In the genomic region with DNA sequence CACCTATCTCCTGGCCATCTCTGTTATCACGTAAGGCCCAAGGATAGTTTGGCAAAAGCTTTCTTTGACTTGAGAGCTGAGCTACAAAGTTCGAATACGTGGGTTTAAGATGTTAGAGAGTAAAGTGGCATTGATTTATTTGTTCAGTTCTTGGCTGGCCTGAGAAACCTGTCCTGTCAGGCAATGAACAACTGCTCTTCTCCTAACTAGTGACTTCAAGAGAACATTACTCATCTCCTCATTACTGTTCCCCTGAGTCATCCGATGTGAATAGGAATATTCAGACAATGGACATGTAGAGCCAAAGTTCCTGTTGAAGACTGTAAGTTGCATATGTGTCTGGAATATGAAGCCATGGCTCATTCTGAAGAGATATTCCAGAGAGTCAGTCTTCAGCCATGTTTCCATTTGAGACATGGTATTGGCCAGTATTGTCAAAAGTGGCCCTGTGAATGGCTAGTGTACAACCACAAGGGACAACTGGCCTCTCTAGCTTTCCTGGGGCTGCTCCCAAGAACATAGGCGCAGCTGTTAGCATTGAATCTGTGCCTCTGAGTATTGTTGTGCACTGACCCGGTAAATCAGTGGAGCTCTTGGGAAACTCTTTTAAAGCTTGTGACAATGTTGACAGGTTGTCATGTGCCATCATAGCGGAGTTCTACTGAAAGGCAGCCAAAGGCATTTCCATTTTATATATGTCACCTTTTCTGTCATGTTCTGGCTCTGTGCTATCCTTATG, we compare ENCODE assay signal across 19 mouse cellular contexts.
DNase-seq lines count a peak whose midpoint lies in the region; ATAC-seq and TF ChIP-seq lines count a peak whose summit lies in the region.
"Had no signal": no experiment of that assay in that cellular context is flagged by ENCODE, and none has a peak within 500 bp of the region (broad histone marks: within the 10 kb centered on the region; RNA-seq: fewer than 3 reads in every experiment).

No protein-coding gene starts in this region.

- H3K9ac ChIP-seq in hindbrain, postnatal 0 days (replicated peaks; ENCODE audit: low read length): no peak overlapping the region
- no peak overlapping the region for H3K9ac ChIP-seq in stomach, embryonic 16.5 days (ENCODE audit: low read length)
- H3K9ac ChIP-seq in stomach, postnatal 0 days (ENCODE audit: low read length): no peak overlapping the region
- H3K9ac ChIP-seq: forebrain, embryonic 12.5 days; hindbrain, embryonic 15.5 days; midbrain, embryonic 12.5 days had no signal

- WGBS in hindbrain, embryonic 10.5 days: 73% methylated on average over 7 of the region's 7 CpGs
- WGBS in hindbrain, postnatal 0 days: 66% methylated on average over 7 of the region's 7 CpGs
- 70% methylated on average over 7 of the region's 7 CpGs for WGBS in stomach, embryonic 16.5 days
- 65% methylated on average over 7 of the region's 7 CpGs for WGBS in stomach, postnatal 0 days

- no peak overlapping the region for H3K4me3 ChIP-seq in hindbrain, embryonic 10.5 days
- H3K4me3 ChIP-seq in hindbrain, postnatal 0 days (ENCODE audit: low read length): no peak overlapping the region
- H3K4me3 ChIP-seq in stomach, embryonic 16.5 days (replicated peaks; ENCODE audit: low read length): no peak overlapping the region
- H3K4me3 ChIP-seq in stomach, postnatal 0 days (ENCODE audit: low read depth, low read length): no peak overlapping the region
- H3K4me3 ChIP-seq: forebrain, embryonic 12.5 days; hindbrain, embryonic 15.5 days; midbrain, embryonic 12.5 days had no signal

- peaks cover 40% of the 10 kb centered on the region for H3K4me1 ChIP-seq in hindbrain, embryonic 10.5 days (replicated peaks)
- H3K4me1 ChIP-seq in hindbrain, postnatal 0 days (ENCODE audit: insufficient read depth, low read length): peaks cover 4% of the 10 kb centered on the region; the same call in 1 of the 2 replicates
- H3K4me1 ChIP-seq in stomach, embryonic 16.5 days (ENCODE audit: control insufficient read depth, insufficient read depth, low read length): peaks cover 14% of the 10 kb centered on the region; the same call in 1 of the 2 replicates
- H3K4me1 ChIP-seq in stomach, postnatal 0 days (replicated peaks; ENCODE audit: control insufficient read depth, insufficient read depth): no peaks in the 10 kb centered on the region
- H3K4me1 ChIP-seq: hindbrain, embryonic 15.5 days had no signal

- peak; percentile 45 for DNase-seq in embryo, embryonic 10 days (ENCODE audit: low spot score)
- no peak for DNase-seq in embryo, embryonic 11 days
- DNase-seq in hindbrain, embryonic 10.5 days (ENCODE audit: low spot score): peak; percentile 23
- no peak for DNase-seq in hindbrain, postnatal 0 days (ENCODE audit: low spot score)
- DNase-seq in stomach, postnatal 0 days (ENCODE audit: low spot score): no peak
- no peak for DNase-seq in urinary bladder, postnatal 10 days (ENCODE audit: low spot score)
- DNase-seq in gastrocnemius, postnatal 25 days: no peak
- DNase-seq: cerebellum, adult 18-20 months; cerebellum, postnatal 14 days; kidney, postnatal 25 days; layer of hippocampus, postnatal 36 days; thymus, postnatal 14 days had no signal

- H3K36me3 ChIP-seq in hindbrain, embryonic 10.5 days: no peaks in the 10 kb centered on the region
- H3K36me3 ChIP-seq in hindbrain, postnatal 0 days (ENCODE audit: insufficient read depth, low read length): no peaks in the 10 kb centered on the region
- no peaks in the 10 kb centered on the region for H3K36me3 ChIP-seq in stomach, embryonic 16.5 days (ENCODE audit: control insufficient read depth, insufficient read depth, low read length)
- H3K36me3 ChIP-seq in stomach, postnatal 0 days (ENCODE audit: control insufficient read depth, insufficient read depth, low read length): no peaks in the 10 kb centered on the region
- H3K36me3 ChIP-seq: forebrain, embryonic 12.5 days; hindbrain, embryonic 15.5 days; midbrain, embryonic 12.5 days had no signal

- no peak for TF ChIP-seq EP300 in stomach, postnatal 0 days (optimal IDR thresholded peaks at IDR 0.05)

- ATAC-seq in hindbrain, postnatal 0 days: no peak; the same call in 1 of the 2 replicates
- no peak for ATAC-seq in stomach, embryonic 16.5 days (ENCODE audit: insufficient read depth, low FRiP score)
- no peak for ATAC-seq in stomach, postnatal 0 days (ENCODE audit: low FRiP score, low TSS enrichment)
- ATAC-seq: CD4-positive, CD25-positive, alpha-beta regulatory T cell, adult 4 months; intestine, embryonic 16.5 days had no signal

- no peaks in the 10 kb centered on the region for H3K9me3 ChIP-seq in hindbrain, embryonic 10.5 days
- no peaks in the 10 kb centered on the region for H3K9me3 ChIP-seq in hindbrain, postnatal 0 days (ENCODE audit: low read length)
- no peaks in the 10 kb centered on the region for H3K9me3 ChIP-seq in stomach, embryonic 16.5 days (replicated peaks; ENCODE audit: control insufficient read depth, low read length)
- no peaks in the 10 kb centered on the region for H3K9me3 ChIP-seq in stomach, postnatal 0 days (ENCODE audit: control insufficient read depth, low read length)
- H3K9me3 ChIP-seq: forebrain, embryonic 12.5 days; hindbrain, embryonic 15.5 days; midbrain, embryonic 12.5 days had no signal

- H3K27ac ChIP-seq in hindbrain, embryonic 10.5 days: peak overlapping the region; percentile 60
- no peak overlapping the region for H3K27ac ChIP-seq in hindbrain, postnatal 0 days
- H3K27ac ChIP-seq in stomach, embryonic 16.5 days (ENCODE audit: low read length): peak overlapping the region; percentile 34; the same call in 1 of the 2 replicates
- H3K27ac ChIP-seq in stomach, postnatal 0 days (replicated peaks): no peak overlapping the region
- H3K27ac ChIP-seq: forebrain, embryonic 12.5 days; hindbrain, embryonic 15.5 days; midbrain, embryonic 12.5 days had no signal

- H3K4me2 ChIP-seq in hindbrain, postnatal 0 days (ENCODE audit: low read depth, low read length): no peak overlapping the region
- no peak overlapping the region for H3K4me2 ChIP-seq in stomach, embryonic 16.5 days (ENCODE audit: low read depth, low read length)
- no peak overlapping the region for H3K4me2 ChIP-seq in stomach, postnatal 0 days (replicated peaks; ENCODE audit: low read depth)
- H3K4me2 ChIP-seq: forebrain, embryonic 12.5 days; heart, embryonic 11.5 days; hindbrain, embryonic 15.5 days; midbrain, embryonic 12.5 days had no signal

- H3K27me3 ChIP-seq in hindbrain, embryonic 10.5 days (ENCODE audit: insufficient read depth, poor library complexity, severe bottlenecking): no peaks in the 10 kb centered on the region
- H3K27me3 ChIP-seq in hindbrain, postnatal 0 days (ENCODE audit: insufficient read depth, low read length): no peaks in the 10 kb centered on the region
- H3K27me3 ChIP-seq in stomach, embryonic 16.5 days (ENCODE audit: control insufficient read depth, insufficient read depth, low read length): no peaks in the 10 kb centered on the region
- no peaks in the 10 kb centered on the region for H3K27me3 ChIP-seq in stomach, postnatal 0 days (ENCODE audit: control insufficient read depth, insufficient read depth, low read length)
- H3K27me3 ChIP-seq: forebrain, embryonic 12.5 days; hindbrain, embryonic 15.5 days; midbrain, embryonic 12.5 days had no signal

- no peak for TF ChIP-seq CTCF in hindbrain, postnatal 0 days (IDR thresholded peaks at IDR 0.05; ENCODE audit: low read depth)
- TF ChIP-seq CTCF in stomach, postnatal 0 days (IDR thresholded peaks at IDR 0.05; ENCODE audit: low read depth): no peak

Comparison
In these comparisons a context has a peak if more than half of its experiments do, and no peak if none do; other contexts are left out.
1. DNase-seq: peak in embryo, embryonic 10 days (single experiment) and hindbrain, embryonic 10.5 days (single experiment); none in embryo, embryonic 11 days (single experiment), hindbrain, postnatal 0 days (single experiment), stomach, postnatal 0 days (single experiment), urinary bladder, postnatal 10 days (single experiment) and gastrocnemius, postnatal 25 days (single experiment).
2. H3K27ac ChIP-seq: peak in hindbrain, embryonic 10.5 days (single experiment) and stomach, embryonic 16.5 days (single experiment); none in hindbrain, postnatal 0 days (single experiment) and stomach, postnatal 0 days (single experiment).